Mouse (Mus musculus) layer of hippocampus, adult 11-12 months (tissue): ENCODE measurements around the gene Gm20388.

Source experiments
- DNase-seq: peaks from one replicate; pipeline ENCODE4 v3.0.0; 2022; ENCODE audit warnings: low spot score

Gene Gm20388

DNA sequence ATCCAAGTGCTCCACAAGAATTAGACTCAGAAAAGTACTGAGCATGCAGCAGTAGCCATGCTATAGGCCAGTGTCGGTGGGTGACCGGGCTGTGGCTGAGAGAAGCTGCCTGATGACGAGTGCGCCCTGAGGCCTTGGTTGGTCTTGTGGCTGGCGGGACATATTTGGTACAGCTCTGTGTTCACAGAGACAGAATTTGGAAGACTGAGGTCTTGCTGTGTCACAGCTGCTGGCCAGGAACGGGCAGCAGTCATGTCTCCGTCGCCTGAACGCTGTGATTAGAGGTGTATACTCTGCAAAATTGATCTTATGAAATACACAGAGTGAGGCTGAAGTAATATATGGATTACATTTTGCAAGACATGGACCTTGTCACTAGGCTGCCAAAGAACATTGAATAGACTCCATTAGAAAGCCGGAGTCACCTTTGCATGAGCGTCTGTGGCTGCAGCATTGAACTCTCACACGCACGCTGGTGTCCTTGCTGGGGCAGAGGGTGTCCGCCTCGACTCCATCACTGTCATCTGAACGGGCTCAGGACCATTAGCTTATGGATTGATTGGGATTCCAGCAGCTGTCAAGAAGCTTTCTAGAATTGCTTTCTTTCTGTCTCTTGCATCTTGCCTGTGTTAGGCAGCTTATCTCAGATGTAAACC is 5.7 kb downstream of the Gm20388 start:
- DNase-seq, result no peak

DNA sequence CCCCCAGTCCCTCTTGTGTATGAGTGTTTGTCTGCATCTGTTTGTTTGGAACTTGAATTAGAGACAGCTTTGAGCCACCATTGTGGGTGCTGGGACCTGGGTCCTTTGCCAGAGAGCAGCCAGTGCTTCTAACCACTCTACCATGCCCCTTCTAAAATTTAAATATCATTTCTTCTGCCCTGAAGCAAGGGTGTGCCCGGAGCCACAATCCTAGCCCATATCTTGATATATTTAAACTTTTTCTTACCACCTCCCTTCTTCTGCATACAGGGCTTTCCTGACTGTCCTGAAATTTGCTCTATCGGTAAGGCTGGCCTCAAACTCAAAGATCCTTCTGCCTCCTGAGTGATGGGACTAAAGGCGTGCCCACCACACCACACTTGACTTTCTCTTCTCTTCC is 6.8 kb downstream of the Gm20388 start:
- no peak for DNase-seq

DNA sequence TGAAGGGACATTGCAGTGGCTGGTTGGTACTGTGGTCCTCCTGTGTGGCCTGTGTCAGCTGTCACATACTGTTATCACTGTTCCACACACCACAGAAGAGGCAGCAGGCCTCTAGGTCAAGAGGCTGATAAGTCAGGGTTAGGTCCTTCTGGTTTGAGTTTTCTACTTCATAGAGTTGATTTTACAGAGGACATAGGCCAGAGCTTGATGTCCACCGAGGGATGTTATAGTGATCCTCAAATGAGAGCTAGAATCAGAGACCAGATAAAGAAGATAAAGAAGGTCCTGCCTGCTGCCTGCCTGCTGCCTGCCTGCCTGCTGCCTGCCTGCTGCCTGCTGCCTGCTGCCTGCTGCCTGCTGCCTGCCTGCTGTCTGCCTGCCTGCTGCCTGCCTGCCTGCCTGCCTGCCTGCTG is 7.5 kb downstream of the Gm20388 start:
- no peak for DNase-seq

DNA sequence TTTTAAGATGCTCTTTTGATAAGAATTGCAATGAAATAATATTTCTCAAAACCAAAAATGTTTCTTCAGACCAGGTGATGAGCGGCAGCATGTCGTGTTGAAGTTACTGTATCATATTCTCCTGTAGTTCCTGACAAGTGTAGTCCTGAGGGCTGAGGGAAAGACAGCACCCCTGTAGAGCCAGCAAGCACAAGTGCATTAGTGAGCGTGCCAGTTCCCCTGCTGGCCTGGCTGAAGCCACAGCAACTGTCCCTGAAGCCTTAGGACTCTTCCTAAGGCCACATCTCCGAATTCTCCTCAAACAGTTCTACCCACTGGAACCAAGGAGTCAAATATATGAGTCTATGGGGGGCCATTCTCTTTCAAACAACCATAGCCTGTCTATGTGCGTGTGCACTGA is 12.6 kb downstream of the Gm20388 start:
- DNase-seq, result no peak

DNA sequence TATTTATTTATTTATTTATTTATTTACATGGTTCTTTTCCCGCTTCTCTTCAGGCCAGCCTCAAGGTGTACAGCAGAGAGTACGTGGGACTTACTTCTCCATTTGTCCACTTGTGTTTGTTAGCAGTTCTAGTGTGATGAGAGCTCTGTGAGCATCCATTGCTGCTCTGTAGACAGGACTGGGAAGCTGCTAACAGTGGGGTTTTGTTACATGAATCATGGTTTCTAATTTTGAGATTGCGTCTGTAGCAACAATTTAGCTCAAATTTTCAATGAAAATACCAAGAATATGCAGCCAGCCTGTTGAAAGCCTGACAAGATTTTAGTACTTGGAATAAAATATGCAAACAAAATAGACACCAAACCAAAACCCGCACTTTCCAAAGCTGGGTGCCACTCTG is 14.8 kb downstream of the Gm20388 start:
- DNase-seq, result no peak

DNA sequence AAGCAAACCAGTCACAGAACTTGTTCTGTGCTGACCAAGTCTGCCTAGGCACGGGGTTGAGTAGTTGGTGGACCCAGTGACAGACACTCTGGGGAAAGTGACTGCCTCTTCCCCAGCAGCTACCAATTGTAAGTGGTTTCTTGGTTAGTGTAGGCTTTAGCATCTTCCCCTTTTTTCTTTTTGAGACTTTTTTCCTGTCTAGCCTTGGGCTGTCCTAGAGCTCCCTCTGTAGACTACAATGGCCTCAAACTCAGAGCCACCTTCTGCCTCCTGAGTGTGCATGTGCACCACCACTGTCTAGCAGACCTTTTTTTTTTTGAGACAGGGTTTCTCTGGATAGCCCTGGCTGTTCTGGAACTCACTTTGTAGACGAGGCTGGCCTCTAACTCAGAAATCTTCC is 15.8 kb downstream of the Gm20388 start:
- peak; percentile 18 for DNase-seq

DNA sequence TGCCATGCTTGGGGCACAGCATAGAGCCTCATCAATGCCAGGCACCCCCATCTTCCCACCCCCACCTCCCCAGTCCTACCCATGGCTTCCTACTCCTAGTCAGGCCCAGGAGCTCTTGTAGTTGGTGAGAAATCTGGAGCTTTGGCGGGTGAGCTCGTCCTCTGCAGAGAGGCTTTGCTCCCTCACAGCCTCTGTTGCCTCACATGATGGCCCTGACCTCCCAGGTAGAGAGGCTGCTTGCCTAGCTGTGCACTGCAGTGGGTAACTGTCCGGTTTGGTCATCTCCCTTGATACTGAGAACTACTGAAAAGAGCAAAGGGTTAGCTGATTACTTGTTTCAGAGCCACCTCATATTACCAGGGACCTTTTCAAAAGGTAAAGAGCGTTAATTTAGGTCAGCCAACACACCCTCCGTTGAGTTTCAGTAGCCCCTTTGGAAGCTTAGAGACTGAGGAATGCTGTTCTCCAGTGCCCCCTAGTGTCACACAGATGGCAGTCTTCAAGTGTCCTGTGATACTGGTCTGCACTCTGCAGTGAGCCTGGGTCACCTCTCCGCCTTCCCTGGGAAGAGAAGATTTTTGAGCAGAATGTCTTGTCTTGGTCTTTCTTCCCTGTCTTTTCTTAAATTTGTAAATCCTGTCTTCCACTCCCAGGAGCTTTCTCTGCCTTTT is 16.9 kb downstream of the Gm20388 start:
- DNase-seq, result no peak

DNA sequence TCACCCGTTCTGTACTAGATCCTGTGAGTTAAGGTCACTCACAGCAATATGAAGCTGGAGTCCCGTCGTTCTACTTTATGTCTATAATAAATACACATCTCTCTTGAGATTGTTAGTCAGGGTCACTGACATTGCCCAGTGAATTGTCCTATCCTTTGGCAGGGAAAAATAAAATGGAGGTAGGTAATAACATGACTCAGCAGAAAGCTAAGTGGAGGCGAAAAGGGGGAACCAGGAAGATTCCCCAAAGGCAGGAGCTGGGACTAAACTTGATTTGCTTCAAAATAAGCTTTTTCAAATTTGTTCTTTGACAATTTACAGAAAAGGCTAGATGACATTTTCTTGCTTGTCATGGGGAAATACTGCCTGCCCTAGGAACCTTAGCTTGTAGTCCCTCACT is 20.7 kb downstream of the Gm20388 start:
- DNase-seq, result no peak

DNA sequence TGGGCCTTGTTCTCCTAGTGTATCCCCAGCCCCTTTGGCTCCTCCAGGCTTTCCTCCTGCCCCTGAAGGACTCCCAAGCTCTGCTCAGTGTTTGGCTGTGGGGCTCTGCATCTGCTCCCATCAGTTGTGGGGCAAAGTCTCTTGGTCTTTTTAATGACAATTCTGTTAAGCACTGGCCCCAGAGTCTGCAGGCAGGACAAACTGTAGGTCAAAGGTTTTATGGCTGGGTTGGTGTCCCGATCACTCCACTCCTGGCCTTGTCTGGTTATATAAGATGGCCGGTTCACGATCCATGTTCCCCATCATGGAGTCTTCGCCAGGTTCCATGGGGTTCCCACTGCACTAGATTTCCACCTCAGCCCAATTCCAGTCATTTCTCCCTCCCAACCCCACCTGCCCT is 23.0 kb downstream of the Gm20388 start:
- no peak for DNase-seq

DNA sequence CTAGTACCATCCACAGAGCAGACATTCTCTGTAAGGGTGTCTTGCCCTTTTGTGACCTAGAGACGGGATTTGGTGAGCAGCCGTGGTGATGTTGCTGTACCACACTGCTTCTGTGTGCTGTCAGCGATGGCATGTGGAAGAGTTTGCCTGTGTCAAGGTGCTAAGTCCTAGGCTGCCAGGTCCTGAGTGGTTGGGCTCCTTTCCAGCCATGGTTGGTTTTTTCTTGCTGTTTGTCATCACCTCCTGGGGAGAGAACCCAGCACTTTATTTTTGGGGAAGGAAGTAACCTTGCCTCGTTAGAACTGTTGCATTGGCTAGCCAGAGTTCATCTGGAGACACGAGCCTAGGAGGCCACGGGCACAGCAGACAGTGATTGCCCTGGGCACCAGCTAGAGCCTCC is 24.9 kb downstream of the Gm20388 start:
- no peak for DNase-seq

DNA sequence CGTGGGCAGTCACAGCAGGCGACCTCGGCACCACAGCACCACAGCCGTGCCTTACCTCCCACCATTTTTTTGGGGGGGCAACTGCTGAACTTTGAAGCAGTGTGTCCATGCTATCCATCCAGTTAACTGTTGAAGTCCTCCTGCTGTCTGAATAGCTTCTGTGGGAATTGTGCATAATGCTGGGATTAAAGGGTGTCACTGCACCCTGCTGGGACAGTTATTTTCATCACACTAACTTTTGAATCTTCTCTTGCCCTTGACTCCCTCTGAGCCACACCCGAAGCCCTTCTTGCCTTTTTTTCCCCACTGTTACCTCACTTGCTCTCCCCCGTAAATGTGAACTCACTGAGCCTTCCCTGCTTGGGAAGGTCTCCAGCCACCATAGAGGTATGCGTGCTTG is 27.8 kb downstream of the Gm20388 start:
- DNase-seq, result no peak

DNA sequence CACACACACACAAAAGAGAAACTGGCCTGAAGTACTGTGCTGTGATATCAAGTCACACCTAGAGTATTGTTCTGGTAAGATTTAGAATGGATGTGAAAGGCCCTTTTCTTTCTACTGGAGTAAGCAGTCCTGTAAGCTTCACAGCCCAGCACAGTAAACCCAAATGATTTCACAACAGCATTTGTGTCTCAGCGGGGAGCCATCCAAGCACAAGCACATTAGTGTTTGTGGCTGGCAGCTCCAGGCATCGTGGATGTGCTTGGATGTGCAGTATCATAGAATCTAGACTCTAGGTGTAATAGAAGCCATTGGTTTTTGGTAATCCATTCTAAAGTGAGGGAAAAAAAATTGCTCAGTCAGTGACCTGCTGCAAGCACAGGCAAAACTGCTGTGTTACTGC is 28.7 kb downstream of the Gm20388 start:
- DNase-seq, result no peak

DNA sequence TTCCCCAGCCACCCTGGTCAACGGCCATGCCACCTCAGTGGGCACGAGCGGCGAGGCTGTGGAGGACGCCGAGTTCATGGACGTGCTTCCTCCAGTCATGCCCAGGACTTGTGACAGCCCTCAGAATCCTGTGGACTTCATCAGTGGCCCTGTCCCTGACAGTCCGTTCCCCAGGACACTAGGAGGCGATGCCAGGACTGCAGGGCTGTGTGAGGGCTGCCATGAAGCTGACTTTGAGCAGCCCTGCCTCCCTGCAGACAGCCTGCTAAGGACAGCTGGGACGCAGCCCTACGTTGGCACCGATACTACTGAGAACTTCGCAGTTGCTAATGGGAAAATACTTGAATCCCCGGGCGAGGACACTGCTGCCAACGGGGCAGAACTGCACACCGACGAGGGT is 30.8 kb downstream of the Gm20388 start:
- DNase-seq, result no peak

DNA sequence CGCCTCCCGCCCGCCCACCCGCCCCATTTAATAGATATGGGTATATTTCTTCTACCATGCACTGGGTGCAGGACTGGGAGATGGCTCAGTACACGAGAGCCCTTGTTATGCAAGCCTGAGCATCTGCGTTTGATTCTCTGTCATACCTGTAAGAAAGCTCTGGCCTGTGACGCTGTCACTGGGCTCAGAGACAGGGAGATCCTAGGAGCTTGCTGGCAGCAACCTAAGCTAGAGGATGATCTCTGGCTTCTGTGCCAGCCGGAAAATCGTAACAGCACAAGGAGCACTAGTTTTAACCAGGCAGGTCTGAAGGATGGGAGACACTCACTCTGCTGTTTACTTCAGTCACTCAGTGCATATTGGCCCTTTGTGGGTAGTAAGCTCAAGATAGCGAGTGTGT is 33.0 kb downstream of the Gm20388 start:
- no peak for DNase-seq

DNA sequence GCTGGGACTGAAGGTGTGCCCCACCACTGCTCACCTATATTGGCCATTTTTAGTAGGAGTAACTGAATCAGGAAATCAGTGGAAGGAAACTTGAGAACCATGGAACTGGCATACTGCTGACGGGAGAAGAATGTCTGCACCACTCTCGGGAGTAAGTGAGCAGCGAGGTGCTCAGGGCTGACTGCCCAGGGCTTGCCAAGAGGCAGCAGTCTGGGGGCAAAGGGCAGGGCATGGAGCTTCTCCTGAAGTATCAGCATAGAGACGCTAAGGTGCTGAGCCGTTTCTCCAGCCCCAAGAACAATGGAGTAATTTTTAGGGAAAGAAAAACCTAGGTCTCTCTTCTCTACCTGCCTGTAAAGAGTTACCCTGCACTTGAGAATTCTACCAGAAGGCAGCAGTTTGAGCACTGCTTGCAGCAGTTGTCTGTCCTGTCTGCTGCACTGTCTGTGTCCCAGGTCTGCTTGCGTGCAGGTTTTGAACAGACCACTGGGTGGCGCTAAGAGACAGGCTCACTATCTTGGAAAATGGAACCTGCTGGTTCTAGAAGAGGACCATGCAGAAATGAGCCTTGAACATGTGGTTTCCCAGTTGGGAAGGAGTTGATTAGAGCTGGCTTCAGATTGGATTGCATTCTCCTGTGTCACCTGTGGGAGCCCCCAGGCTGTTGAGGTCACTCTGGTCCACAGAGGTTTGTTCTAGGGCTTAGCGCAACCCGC is 33.6 kb downstream of the Gm20388 start:
- peak; percentile 80 for DNase-seq

DNA sequence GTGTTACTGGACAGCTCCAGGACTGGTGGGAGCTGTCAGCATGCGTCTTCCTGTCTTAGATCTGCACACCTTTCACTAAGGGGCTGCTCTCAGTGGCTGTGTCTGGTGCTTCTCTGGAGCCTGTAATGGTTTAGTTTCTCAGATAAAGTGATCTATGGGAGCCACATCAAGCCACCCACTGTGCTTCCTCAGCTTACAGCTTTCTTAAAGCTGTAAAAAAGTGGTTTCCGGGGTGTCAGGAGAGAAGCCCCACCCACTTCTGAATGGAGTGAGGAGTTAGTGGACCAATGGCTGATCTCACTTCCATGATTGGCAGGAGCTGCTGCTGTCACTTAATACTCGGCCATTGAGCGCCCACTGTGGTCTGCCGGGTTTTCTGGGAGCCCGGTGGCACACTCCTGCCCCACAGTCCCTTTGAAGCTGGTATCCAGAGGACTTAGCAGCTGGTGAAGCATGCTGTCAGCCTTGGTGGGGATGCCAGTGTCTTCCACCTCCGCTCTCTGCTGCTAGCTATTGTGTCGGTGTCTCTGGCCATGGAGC is 35.8 kb downstream of the Gm20388 start:
- DNase-seq, result no peak

DNA sequence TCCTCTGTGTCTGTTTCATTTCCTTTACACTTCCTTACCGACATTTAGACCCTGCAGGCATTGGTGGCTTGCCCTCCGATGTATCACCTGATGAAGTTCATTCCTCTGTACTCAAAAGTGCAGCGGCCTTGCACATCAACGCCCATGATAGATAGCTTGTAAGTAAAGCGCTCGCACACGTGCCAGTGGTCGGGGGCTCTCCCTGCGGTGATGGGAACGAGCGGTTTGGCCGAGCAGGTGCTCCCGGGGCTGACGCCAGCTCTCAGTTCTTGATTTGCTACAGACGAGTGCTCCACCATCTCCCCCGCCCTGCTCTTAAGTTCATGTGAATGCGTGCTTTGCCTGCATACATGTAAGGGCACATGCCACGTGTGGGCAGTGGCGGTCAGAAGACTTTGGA is 37.0 kb downstream of the Gm20388 start:
- DNase-seq, result no peak

DNA sequence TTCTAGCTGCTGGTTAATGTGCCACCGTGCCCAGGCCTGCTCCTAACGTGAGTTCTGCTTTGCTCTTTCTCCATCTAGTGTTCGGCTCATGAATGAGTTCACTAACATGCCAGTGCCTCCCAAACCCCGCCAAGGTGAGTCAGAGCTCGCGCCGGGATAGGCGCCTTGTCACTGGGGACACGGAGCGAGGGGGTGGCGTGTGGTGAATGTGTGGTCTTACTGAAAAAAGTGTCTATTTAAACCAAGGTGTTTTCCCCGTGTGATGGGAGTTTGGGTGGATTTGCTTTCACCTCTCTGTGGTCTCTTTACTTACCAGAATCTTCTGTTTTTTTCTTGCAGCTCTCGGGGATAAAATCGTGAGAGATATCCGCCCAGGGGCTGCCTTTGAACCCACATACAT is 37.7 kb downstream of the Gm20388 start:
- no peak for DNase-seq

DNA sequence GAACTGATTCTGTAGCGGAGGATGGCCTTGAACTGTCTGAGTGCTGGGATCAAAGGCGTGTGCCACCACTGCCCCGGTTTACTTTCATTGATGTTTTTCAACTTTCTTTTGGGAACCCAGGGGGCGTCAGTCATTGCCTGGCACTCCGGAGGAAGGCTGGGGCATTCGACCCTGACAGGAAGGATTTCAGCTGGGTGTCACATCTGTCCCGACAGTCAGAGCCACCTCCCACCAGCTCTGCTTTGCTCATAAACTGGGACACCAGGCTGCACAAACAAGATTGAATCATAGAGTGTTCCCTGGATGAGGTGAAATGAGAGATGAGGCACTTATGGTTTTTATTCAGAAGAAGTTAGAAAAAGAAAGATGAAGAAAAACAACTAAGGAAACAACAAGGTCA is 41.6 kb downstream of the Gm20388 start:
- DNase-seq, result no peak

DNA sequence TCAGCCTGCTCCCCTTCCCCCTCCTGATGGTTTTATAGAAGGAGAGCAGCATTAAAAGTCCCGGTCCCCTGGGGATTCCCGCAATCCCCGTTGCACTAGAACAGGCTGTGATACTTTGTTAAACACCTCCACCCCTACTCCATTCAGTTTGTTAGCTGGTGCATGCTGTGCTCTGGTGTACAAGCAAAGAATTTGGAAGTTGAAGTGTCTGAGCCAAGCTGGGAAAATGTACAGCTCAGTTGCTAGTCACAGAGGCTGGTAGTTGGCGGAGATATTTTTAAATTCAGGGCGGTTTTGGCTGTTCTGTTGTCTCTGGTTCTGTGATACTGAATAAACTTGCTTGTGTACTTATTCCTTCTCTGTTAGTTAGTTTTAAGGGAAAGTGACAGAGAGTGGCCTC is 42.1 kb downstream of the Gm20388 start:
- DNase-seq, result peak; percentile 66

DNA sequence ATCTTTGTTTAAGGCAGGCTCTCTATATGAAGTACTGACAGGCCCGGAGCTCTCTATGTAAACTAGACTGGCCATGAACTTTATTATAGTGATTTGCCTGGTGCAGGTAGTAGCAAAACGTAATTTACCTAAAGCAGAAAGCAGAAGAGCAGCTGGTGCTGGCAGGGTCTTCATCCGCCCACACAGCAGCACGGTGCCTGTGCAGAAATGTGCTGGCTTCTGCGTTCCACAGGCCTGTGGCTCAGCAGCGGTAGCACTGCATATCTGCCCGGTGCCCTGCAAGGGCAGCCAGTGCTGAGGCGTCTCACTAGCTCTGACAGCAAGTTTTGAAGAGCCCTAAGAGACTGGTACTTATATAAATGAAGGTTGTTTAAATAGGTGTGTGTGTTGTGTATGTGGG is 44.7 kb downstream of the Gm20388 start:
- DNase-seq, result peak; percentile 39

DNA sequence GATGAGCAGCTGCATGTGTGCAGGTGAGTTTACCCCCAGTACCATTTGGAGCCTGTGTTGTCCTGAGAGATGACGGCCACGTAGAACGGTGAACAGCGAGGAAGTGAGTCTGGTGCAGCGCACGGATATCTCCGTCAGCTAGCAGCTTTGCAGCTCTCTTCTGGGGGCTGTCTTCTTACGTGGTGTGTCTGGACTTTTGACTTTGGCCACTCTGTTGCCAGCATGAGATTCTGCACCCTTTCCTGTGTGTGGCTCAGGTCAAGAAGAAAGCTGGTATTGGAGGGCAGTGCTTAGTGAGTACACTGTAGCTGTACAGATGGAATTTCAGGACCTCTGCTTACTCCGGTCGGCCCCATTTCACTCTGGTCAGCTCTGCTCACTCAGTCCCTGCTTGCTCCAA is 47.4 kb downstream of the Gm20388 start:
- no peak for DNase-seq

DNA sequence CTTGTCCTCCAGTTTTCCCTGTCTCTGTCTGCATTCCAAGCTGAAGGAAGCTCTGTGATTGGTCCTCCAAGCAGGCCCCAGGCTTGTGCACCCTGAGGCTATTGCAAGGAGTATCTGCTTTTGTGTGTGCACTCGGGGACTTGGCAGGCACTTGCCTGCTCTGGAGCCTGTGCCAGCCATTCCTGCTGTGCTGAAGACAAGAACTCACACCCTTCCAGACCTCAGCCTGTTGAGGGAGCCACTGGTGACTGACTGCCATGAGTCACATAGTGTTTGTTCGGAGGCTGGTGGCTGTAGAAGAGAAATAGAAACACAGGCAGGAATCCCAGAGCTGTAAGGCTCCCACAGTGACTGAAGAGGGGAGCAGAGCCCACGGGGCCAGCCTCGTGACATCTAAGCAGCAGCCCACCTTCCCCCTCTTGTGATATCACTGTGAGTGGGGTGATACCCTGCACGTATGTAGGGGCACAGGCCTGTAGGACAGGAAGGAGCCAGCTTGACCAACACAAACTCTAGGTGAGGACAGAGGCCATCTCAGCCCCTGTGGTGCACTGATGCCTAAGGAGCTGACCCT is 50.0 kb downstream of the Gm20388 start:
- peak; percentile 53 for DNase-seq
